Mouse (Mus musculus): Measurements from ENCODE around the gene Ankfn1. TPM values are rescaled to one million over a fixed set of nuclear protein-coding genes. Genes with fewer than 3 reads are reported as not detected.

Gene Ankfn1
- polyA plus RNA-seq, 1 experiment from 2014 or later: 4.4 TPM

Other genes starting within 250 kb of the Ankfn1 start
- 9.2 and 10.2 TPM in 2 replicates for gene Pctp, start 225.2 kb upstream of the Ankfn1 start, polyA plus RNA-seq (2014; fragmentation: Nextera tagmentation; extraction: Ambion mirVana)